Mouse (Mus musculus) embryonic facial prominence, embryonic 12.5 days (tissue): ENCODE measurements around the gene Ros1. TPM values are rescaled to one million over a fixed set of nuclear protein-coding genes. Genes with fewer than 3 reads are reported as not detected.

Experiments
- ATAC-seq: fragments of 200-750 bp; cut with Nextera tagmentation; 2 replicates; pipeline ENCODE4 v1.8.0; 2017; ENCODE audit not compliant: insufficient number of reproducible peaks, insufficient read depth, low FRiP score, low TSS enrichment
- H3K27ac ChIP-seq: fragments of 300-500 bp; sonication (generic); 2 replicates; pipeline ENCODE4 v1.5.1; 2016; ENCODE audit warnings: mild to moderate bottlenecking
- H3K27me3 ChIP-seq: fragments of 300-500 bp; sonication (generic); 2 replicates; pipeline ENCODE4 v1.6.1; 2016; ENCODE audit warnings: mild to moderate bottlenecking, moderate library complexity
- H3K36me3 ChIP-seq: fragments of 300-500 bp; sonication (generic); 2 replicates; pipeline ENCODE4 v1.6.1; 2016; ENCODE audit warnings: mild to moderate bottlenecking
- H3K4me1 ChIP-seq: fragments of 300-500 bp; sonication (generic); 2 replicates; pipeline ENCODE4 v1.6.1; 2016
- H3K4me2 ChIP-seq: fragments of 300-500 bp; sonication (generic); replicated peaks from 2 replicates; pipeline ENCODE4 v1.6.1; 2016; ENCODE audit warnings: mild to moderate bottlenecking, moderate library complexity
- H3K4me3 ChIP-seq: fragments of 300-500 bp; sonication (generic); 2 replicates; pipeline ENCODE4 v1.5.1; 2016; ENCODE audit warnings: mild to moderate bottlenecking
- H3K9ac ChIP-seq: fragments of 300-500 bp; sonication (generic); 2 replicates; pipeline ENCODE4 v1.6.1; 2016; ENCODE audit warnings: mild to moderate bottlenecking, moderate library complexity
- H3K9me3 ChIP-seq: fragments of 300-500 bp; sonication (generic); 2 replicates; pipeline ENCODE4 v1.6.1; 2016; ENCODE audit warnings: mild to moderate bottlenecking, moderate library complexity
- WGBS: fragments of 180-500 bp; shearing (Covaris S2); methylation state at CpG from one replicate; pipeline ENCODE4 v1.1.7; 2016; 5-methylcytosine and 5-hydroxymethylcytosine counted together
- polyA plus RNA-seq: library from polyadenylated mRNA; unstranded; fragments of >200 nt; fragmentation: Nextera tagmentation; extraction: Ambion mirVana; gene quantifications from 2 replicates; pipeline ENCODE4 v1.2.1, GENCODE M21; 2016

Ros1 gene
- polyA plus RNA-seq, 1 experiment from 2014 or later = not detected

DNA sequence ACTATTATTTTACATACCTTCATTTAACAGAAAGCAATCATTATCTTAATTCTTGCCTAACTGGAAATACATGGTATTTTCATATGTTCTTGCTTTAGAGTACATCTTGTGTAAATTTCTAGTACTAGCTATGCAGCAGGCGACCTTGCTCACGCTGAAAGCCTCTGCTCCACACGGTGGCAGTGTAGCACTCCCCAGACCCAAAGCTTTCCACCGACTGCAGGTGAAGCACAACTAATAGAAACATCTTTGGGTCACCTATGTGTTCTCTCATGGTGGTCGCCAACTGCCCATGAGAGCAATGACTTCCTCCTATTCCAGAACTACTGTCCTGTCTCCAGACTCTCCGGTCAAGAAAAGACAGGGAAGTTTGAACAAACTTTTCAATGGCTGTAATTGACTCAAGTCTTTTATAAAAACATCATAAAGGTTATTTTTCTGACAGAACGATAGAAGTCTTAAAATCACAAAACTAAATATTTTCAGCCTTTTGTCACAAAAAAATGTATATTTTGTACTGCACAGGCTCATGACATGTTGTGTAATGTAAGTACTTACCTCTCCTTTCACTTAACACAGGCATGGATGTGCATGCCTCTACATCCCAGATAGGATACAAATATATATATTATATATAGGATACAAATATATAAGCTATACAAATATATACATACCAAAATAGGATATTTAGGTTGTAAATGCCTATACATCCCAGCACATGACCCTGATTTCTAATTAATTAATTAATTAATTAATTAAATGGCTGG, 21.9 kb upstream of the Ros1 start:
- Histone ChIP-seq H3K9ac (no peak overlapping the region), H3K36me3 (no peaks in the 10 kb centered on the region), H3K4me1 (no peaks in the 10 kb centered on the region), H3K4me3 (no peak overlapping the region), H3K4me2 (no peak overlapping the region), H3K27me3 (no peaks in the 10 kb centered on the region), H3K9me3 (no peaks in the 10 kb centered on the region), H3K27ac (no peak overlapping the region)
- WGBS = 24% methylated on average over 7 of the region's 7 CpGs
- no peak for ATAC-seq

GRCm38 (mm10) chr10:52215267-52215818, 20.3 kb upstream of the Ros1 start:
- Histone ChIP-seq H3K4me1 (no peaks in the 10 kb centered on the region), H3K9ac (no peak overlapping the region), H3K4me2 (no peak overlapping the region), H3K36me3 (no peaks in the 10 kb centered on the region), H3K27ac (no peak overlapping the region), H3K9me3 (no peaks in the 10 kb centered on the region), H3K27me3 (no peaks in the 10 kb centered on the region), H3K4me3 (no peak overlapping the region)
- 68% methylated on average over 2 of the region's 2 CpGs for WGBS
- no peak for ATAC-seq

DNA sequence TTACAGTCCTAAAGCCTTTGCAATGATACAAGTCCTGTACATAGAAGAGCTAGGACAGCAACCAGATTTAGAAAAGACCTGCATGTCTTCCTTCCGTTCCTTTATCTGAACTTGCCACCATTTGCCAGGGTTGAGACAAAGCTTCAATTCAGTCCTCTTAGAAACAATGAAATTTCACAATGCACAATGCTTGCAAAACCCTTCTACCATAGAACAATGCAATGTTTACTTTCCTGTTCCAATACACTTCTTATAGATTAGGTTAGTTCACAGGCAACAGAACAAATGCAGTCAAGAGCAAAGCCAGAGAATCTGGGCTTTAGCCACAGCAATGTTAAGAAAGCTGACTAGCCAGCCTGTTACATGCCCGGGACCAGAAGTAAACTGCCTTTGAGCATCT, 9.0 kb upstream of the Ros1 start:
- ATAC-seq = no peak
- Histone ChIP-seq H3K27ac (no peak overlapping the region), H3K4me1 (no peaks in the 10 kb centered on the region), H3K4me3 (no peak overlapping the region), H3K36me3 (no peaks in the 10 kb centered on the region), H3K9ac (no peak overlapping the region), H3K27me3 (no peaks in the 10 kb centered on the region), H3K9me3 (no peaks in the 10 kb centered on the region), H3K4me2 (no peak overlapping the region)
- WGBS = 80% methylated on average over 2 of the region's 2 CpGs

DNA sequence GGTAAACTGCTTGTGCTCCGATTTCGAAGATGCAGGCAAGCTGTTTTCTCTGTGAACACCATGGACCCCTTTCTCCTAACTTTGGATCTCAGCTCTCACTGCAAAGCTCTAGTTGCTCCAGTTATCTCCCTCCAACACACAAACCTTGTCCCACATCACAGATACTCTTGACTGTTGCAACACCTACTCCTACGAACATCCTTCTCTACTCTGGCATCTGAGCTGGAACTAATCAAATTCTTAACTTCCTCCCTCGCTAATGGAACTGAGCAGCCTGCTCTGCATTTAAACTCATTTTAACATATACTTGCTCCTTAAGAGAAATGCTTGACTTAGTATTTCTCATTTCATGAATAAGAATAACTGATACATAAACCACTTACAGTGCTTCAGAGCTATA, 9.1 kb downstream of the Ros1 start:
- 76% methylated on average over 4 of the region's 4 CpGs for WGBS
- no peaks in the 10 kb centered on the region for H3K36me3 ChIP-seq
- no peaks in the 10 kb centered on the region for H3K9me3 ChIP-seq
- H3K4me1 ChIP-seq = no peaks in the 10 kb centered on the region
- no peak overlapping the region for H3K4me2 ChIP-seq
- H3K4me3 ChIP-seq = no peak overlapping the region
- ATAC-seq = no peak
- no peaks in the 10 kb centered on the region for H3K27me3 ChIP-seq
- no peak overlapping the region for H3K27ac ChIP-seq
- no peak overlapping the region for H3K9ac ChIP-seq

- WGBS = 74% methylated on average over 3 of the region's 3 CpGs
Observed at GRCm38 (mm10) chr10:52182878-52183277, 12.2 kb downstream of the Ros1 start.

DNA sequence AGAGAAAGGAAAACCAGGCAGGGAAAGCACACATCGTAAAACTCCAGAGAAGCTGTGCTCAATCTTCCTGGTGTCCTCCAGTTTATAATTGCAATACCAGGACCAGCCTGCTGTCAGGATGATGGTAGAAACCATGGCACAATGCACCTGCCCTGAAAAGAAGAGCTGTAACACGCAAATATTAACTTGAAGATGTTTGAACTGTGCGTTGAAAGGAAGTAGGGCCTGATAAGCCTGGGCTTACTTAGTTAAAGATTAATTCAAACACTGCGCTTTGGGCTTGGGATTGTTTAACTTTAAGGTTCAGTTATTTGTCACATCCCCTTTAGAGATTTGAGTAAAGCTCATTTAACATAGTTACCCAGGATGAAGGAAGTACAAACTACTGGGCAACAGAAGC, 20.7 kb downstream of the Ros1 start:
- no peak overlapping the region for H3K4me3 ChIP-seq
- no peaks in the 10 kb centered on the region for H3K36me3 ChIP-seq
- no peak overlapping the region for H3K4me2 ChIP-seq
- H3K9ac ChIP-seq = no peak overlapping the region
- no peaks in the 10 kb centered on the region for H3K27me3 ChIP-seq
- no peaks in the 10 kb centered on the region for H3K4me1 ChIP-seq
- H3K27ac ChIP-seq = no peak overlapping the region
- 85% methylated on average over 4 of the region's 4 CpGs for WGBS
- no peaks in the 10 kb centered on the region for H3K9me3 ChIP-seq
- ATAC-seq = no peak

More at GRCm38 (mm10) chr10:52182878-52183277, 12.2 kb downstream of the Ros1 start:
- no peaks in the 10 kb centered on the region for H3K9me3 ChIP-seq
- no peak overlapping the region for H3K27ac ChIP-seq
- no peak overlapping the region for H3K9ac ChIP-seq
- no peaks in the 10 kb centered on the region for H3K4me1 ChIP-seq
- no peaks in the 10 kb centered on the region for H3K36me3 ChIP-seq
- no peaks in the 10 kb centered on the region for H3K27me3 ChIP-seq
- H3K4me2 ChIP-seq = no peak overlapping the region
- no peak overlapping the region for H3K4me3 ChIP-seq
- no peak for ATAC-seq

DNA sequence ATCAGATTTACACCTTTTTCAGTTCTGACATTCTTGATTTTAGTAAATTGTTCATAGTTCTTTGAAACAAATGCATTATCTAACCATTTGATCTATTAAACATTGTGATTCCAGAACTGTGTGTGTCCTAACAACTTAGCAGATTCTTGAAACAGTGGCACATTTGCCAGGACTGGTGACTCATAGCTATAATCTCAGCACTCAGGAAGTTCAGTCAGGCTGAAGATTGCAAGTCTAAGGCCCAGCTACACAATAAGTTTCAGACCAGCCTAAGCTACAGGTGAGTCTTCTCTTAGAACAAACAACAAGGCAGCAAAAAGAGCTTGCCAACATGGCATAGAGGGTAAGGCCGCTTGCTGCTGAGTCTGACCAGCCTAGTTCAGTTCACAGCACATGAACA, 24.6 kb downstream of the Ros1 start:
- Histone ChIP-seq H3K4me1 (no peaks in the 10 kb centered on the region), H3K27ac (no peak overlapping the region), H3K9ac (no peak overlapping the region), H3K4me3 (no peak overlapping the region), H3K27me3 (no peaks in the 10 kb centered on the region), H3K4me2 (no peak overlapping the region), H3K9me3 (no peaks in the 10 kb centered on the region), H3K36me3 (no peaks in the 10 kb centered on the region)
- WGBS = 98% methylated on average over 1 of the region's 1 CpGs
- no peak for ATAC-seq

DNA sequence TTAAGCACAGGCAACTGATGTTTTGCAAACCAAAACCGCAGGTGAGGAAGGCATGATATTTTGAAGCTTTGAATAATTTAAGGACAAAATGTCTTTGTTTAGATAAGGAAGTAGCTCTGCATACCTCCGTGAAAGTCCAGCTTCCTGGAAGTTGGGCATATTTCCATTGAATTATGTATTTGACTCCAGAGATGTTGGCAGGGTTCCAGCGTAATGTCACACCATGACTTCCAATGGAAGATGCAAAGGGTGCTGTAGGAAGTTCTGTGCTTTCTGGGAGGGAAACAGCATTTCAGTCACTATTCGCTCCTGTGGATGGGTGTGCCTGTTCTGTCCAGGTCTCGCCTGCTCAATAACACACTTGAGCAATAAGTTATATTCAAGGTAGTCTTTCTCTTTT, 25.2 kb downstream of the Ros1 start:
- no peak for ATAC-seq
- Histone ChIP-seq H3K9me3 (no peaks in the 10 kb centered on the region), H3K4me2 (no peak overlapping the region), H3K9ac (no peak overlapping the region), H3K4me1 (no peaks in the 10 kb centered on the region), H3K27ac (no peak overlapping the region), H3K4me3 (no peak overlapping the region), H3K36me3 (no peaks in the 10 kb centered on the region), H3K27me3 (no peaks in the 10 kb centered on the region)
- 82% methylated on average over 5 of the region's 5 CpGs for WGBS

DNA sequence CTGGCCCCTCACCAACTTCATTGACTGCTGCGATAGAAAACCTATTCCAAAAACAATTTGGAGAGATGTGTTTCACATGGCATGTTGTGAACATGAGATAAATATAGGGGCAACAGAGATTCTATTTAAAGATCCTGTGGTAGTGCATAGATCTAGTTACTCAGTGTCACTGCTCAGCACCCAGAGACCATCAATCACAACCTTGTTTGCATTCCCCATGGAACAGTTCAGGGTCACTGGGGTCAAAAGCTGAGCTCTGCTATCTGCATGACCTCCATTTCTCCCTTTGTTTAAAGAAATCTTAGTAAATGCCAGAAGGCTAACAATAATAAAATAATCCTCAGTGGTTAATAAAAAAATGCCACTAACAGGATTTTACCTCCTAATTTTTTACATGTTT, 29.7 kb downstream of the Ros1 start:
- Histone ChIP-seq H3K9ac (no peak overlapping the region), H3K9me3 (no peaks in the 10 kb centered on the region), H3K27me3 (no peaks in the 10 kb centered on the region), H3K4me2 (no peak overlapping the region), H3K27ac (no peak overlapping the region), H3K4me1 (no peaks in the 10 kb centered on the region), H3K36me3 (no peaks in the 10 kb centered on the region), H3K4me3 (no peak overlapping the region)
- 41% methylated on average over 1 of the region's 1 CpGs for WGBS
- ATAC-seq = no peak

DNA sequence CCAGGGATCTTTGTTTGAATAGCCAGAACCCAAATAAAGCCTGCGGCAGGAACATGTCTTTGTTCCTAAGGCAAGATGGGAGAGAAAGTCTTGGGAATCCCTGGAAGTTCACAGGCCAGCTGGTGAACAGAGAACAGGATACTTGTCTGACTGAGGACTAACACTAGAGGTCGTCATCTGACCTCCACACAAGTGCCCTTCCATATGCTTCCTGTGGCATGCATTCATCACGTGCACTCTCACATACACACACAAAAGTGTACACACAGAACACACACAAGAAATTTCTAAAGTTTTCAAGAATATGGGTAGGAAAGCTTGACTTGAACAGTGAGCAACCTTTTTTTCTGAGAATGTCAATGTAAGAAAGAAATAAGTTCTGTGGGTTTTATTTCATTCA, 34.4 kb downstream of the Ros1 start:
- Histone ChIP-seq H3K4me1 (no peaks in the 10 kb centered on the region), H3K27me3 (no peaks in the 10 kb centered on the region), H3K36me3 (no peaks in the 10 kb centered on the region), H3K9ac (no peak overlapping the region), H3K27ac (no peak overlapping the region), H3K4me2 (no peak overlapping the region), H3K4me3 (no peak overlapping the region), H3K9me3 (no peaks in the 10 kb centered on the region)
- ATAC-seq = no peak
- WGBS = 39% methylated on average over 3 of the region's 3 CpGs

GRCm38 (mm10) chr10:52159704-52160103, 35.3 kb downstream of the Ros1 start:
- no peak for ATAC-seq
- no peak overlapping the region for H3K4me3 ChIP-seq
- H3K36me3 ChIP-seq = no peaks in the 10 kb centered on the region
- no peak overlapping the region for H3K4me2 ChIP-seq
- no peaks in the 10 kb centered on the region for H3K27me3 ChIP-seq
- no peaks in the 10 kb centered on the region for H3K4me1 ChIP-seq
- no peak overlapping the region for H3K9ac ChIP-seq
- 92% methylated on average over 3 of the region's 3 CpGs for WGBS
- no peak overlapping the region for H3K27ac ChIP-seq
- H3K9me3 ChIP-seq = no peaks in the 10 kb centered on the region

DNA sequence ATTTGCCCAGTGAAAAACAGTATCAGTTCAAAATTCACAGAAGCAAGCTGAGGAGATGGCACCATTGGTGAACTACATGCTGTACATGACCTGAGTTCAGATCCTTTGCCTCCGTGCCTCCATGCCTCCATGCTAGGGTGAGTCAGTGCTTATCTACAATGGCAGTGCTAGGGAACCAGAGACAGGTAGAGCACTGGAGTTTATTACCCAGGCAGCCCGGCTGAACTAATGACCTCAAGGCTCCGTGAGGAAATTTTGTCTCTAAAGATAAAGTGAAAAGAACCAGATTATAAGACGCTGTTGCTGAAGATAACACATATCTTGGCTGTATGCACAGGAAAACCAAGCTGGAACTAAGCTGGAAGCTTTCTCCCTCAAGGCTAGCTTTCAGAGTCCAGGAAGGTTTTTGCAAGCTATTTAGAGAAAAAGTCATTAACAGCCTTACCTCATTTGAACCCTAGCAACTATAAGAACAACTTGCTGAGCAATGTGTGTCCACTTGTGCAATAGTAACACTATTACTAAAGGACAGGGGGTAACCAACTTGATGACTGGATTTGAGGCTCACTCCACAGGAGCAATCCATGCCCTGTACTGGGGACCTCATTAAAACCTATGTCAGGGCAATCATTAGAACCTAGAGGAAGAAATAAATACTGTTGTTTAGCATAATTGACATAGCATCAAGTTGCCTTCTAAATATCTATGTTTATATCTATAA, 61.5 kb downstream of the Ros1 start:
- Histone ChIP-seq H3K27ac (no peak overlapping the region), H3K9me3 (no peaks in the 10 kb centered on the region), H3K36me3 (no peaks in the 10 kb centered on the region), H3K4me3 (no peak overlapping the region), H3K4me2 (no peak overlapping the region), H3K9ac (no peak overlapping the region), H3K4me1 (no peaks in the 10 kb centered on the region), H3K27me3 (no peaks in the 10 kb centered on the region)
- ATAC-seq = no peak
- 70% methylated on average over 4 of the region's 4 CpGs for WGBS
